Mouse (Mus musculus) layer of hippocampus, adult 18-20 months (tissue): ENCODE measurements around the gene Alkbh6. TPM values are rescaled to one million over a fixed set of nuclear protein-coding genes. Genes with fewer than 3 reads are reported as not detected.
A peak's percentile ranks its signal among the peaks of the same experiment; 100 is the strongest.

Experiments
- DNase-seq, 2 experiments: peaks; one replicate each; pipeline ENCODE4 v3.0.0; 2022; ENCODE audit warnings: low spot score in 2 of 2
- long read RNA-seq: library from polyadenylated mRNA; stranded (forward); transcript quantifications from one replicate; pipeline ENCODE4 v2.0.0, GENCODE M21; 2021
- total RNA-seq, 2 experiments: library from RNA; stranded (reverse); gene quantifications; 2 replicates each; pipeline ENCODE4 v1.2.3; 2021

Gene Alkbh6
- total RNA-seq, result 10 to 100 TPM; 55.2 to 63.0 TPM
- long read RNA-seq, transcript Alkbh6-202 (6 exons, 1,112 nt), result minor isoform, 18 of 51 reads
- long read RNA-seq, transcript Alkbh6-201 (7 exons, 982 nt), result major isoform, 24 of 51 reads
- long read RNA-seq, partial matches to known transcripts, result 1 of 51 reads
- long read RNA-seq, other reads (novel, unspliced or antisense), result 8 of 51 reads

DNA sequence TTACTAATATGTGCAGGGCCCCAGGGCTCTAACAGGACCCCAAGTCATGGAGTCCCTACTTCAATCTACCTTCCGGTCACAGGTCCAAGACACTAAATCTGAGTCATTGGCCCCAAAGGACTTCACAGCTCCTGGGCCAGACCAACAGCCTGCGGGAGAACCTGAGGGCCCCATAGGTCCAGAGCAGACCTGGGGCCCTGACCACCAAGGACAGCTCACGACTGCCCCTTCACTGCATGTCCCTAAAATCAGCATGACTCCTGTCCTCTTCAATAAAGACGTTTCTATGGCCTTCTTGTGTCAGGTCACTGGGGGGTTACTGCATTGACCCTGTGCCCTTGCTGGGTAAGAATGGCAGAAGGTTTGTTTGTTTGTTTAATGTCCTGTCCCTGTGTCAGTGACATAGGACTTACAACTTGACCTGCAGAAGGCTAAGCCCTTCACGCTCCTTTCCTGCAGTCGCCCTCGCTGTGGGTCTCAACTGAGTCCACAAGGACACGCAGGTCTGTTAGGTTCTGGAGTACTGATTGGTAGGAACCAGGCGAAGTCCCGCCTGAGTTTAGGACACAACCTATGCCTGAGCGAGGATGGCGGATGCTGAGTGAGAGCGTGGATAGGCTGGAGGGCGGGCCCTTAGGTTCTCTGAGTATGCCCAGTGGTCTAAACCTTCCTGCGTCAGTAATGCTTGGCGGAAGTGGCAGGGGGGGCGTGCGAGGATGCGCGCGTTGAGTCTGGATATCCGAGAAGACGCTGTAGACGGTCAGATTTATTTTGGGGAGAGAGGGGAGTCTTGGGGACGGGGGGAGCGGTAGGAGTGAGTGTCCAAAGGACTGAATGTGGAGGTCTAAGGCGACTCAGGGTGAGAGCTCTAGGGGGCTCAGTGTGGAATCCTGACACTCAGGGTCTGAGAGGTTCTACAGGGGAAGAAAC lies at the start of gene Alkbh6:
Gene Alkbh6, plus strand, starts transcription at position 642 of the 930 bp plus-strand sequence.
- DNase-seq, result peak; percentile 96 to 97

DNA sequence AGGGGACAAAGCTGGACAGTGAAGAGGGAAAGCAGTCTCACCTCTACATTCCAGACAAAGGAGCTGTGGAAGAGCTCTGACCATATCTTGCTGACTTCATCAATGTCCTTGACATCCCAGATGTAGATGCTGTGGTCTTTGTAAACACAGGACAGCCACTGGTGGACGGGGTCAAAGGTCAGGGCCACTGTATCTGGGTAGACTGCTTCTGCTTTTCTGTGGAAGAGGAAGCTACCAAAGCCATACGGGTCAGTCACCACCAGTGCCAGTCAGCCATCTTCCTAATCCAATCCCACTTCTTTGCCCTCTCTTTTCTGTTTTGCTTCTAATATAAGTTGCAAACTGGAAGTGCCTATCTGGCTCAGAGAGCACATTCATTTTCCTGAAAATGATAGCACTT lies 43.5 kb upstream of the Alkbh6 start:
- DNase-seq, result no peak

DNA sequence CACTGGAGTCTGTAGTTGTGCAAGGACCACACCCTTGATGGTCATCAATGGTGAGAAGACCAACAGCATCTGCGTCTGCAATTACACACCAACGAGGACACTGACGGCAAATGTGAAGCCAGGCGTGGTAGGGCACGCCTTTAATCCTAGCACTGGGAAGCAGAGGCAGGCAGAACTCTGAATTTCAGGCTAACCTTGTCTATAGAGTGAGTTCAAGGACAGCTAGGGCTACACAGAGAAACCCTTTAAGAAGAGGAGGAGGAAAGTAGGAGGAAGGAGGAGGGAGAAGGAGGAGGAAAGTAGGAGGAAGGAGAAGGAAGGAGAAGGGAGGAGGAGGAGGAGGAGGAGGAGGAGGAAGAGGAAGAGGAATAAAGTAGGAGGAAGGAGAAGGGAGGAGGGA lies 43.0 kb upstream of the Alkbh6 start:
- DNase-seq, result no peak

DNA sequence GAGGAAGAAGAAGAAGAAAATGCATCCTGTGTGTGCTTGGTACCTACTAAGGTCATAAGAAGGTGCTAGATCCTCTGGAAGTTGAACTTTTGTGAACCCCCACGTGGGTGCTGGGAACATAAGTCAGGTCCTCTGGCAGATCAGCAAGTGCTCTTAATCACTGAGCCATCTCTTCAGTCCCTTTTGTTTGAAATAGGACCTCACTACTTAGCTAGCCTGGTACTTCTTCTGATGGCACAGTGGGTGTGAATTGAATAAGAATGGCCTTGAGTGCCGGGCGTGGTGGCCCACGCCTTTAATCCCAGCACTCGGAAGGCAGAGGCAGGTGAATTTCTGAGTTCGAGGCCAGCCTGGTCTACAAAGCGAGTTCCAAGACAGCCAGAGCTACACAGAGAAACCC lies 42.6 kb upstream of the Alkbh6 start:
- no peak for DNase-seq

DNA sequence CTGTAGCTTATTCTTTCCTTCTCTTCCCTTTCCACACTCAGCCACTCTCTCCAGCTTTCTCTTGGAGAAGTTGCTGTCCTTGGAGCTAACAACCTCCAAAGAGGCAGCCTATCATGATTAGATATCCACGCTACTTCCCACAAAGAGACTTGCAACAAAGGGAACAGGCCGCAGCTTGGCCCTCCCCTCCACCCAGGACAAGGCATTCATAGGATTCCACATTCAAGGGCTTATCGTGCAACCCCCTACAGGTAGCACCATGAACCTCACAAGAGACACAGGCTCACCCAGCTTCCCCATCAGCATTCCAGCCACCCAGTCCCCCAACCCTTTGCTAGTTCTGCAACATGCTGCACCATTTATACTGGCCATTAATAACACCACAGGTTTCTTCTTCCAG lies 41.7 kb upstream of the Alkbh6 start:
- no peak for DNase-seq

DNA sequence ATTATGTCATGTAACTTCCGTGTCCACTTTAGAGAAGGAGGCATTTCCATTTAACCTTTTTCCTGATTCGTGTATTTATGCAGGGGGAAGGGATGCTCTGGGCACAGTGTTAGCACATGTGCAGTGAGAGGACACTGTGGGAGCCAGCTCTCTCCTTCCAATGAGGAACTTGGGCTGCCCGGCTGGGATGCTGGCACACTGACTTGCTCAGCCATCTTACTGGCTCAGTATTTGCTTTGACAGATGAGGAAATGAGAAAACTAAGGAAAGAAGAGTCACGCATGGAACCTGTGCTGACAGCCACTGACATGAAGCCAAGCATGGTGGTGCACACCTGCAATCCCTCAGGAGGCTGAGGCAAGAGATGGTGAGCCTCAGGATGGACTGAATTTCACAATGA lies 38.9 kb upstream of the Alkbh6 start:
- no peak for DNase-seq

DNA sequence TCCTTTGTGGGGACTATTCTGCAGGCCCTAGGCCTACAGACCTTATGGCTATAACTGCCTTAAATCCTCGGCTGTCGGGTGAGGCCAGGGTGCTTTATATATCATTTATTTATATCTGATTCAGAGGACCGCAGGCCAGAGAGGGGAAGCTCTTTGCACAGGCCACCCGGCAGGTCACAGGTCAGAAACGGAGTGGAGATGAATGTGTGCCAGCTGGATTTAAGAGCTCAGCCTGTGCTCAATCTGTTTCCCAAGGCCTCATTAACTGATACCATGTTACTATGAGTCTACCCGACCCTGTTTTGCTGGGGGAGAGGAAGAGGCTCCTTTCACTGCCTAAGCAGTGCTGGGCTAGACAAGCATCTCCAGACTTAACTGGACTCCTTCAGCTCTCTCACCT lies 34.1 kb upstream of the Alkbh6 start:
- no peak for DNase-seq

DNA sequence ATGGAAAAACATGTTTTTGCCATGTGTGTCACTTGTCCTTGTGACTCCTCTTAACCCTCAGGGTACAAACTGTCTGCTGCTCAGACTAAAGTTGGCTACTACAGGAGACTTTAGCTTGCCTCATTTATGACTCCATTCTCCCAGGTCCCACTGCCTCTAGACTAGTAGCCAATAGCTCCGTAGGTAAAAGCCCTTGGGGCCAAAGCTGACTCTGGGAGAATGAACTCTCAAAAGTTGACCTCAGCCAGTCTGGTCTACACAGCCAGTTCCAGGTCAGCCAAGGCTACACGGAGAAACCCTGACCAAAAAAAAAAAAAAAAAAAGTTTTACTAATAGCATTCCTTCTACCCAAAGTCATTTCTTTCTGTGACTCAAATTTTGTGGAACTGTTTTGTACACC lies 29.6 kb upstream of the Alkbh6 start:
- no peak for DNase-seq

DNA sequence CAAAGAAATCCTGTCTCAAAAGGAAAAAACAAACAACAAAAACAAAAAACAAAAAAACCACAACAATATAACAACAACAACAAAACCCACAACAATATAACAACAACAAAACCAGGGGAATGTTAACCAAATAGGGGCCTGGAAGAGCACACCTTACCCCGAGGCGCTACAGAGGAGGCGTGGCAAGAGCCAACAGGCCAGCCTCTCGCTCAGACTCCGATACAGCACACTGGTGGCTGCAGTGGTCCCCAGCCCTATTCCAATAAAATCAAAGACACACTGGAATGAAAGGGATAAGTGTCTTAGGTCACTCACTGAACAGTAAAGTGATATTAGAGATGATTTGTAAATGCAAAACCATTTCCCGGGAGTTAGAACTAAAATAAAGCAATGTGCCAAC lies 29.0 kb upstream of the Alkbh6 start:
- no peak for DNase-seq

DNA sequence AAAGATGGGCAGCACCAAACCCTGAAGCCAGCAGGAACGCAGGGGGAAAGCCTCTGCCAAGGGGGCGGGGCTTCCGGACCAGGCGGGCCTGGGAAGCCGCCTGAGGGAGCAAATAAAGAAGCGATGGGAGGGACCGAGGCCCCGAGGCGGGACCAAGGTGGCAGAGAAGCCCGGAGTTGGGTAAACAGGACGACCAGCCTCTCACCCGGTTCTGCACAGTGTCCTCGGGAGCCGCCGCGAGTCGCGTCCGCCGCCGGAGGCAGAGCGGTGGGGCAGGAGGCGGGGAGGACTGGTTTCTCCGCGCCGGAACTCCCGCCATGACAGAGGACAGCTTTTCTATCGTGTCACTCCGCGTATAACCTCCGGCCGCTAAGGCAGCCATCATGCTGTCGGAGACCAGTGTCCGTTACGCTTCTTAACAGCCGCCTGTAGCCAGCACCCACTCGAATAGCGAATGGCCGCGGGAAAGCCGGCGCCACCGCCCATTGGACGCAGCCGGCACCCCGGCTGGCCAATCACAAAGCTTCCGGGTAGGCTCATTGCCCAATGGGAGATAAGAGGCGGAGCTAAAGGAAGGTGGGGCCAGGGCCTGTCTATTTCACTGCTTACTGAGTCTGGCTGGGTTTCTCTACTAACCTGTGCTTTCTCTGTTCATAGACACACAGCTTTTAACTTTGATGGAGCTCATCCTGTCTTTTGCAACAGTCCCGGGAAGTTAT lies 28.4 kb upstream of the Alkbh6 start, which contains the start of the genes Thap8 and Wdr62:
Gene Thap8, plus strand, starts transcription at position 144 of the 719 bp plus-strand sequence.
Gene Wdr62, minus strand, starts transcription at position 469 of the 719 bp plus-strand sequence.
- peak; percentile 78 to 94 for DNase-seq

DNA sequence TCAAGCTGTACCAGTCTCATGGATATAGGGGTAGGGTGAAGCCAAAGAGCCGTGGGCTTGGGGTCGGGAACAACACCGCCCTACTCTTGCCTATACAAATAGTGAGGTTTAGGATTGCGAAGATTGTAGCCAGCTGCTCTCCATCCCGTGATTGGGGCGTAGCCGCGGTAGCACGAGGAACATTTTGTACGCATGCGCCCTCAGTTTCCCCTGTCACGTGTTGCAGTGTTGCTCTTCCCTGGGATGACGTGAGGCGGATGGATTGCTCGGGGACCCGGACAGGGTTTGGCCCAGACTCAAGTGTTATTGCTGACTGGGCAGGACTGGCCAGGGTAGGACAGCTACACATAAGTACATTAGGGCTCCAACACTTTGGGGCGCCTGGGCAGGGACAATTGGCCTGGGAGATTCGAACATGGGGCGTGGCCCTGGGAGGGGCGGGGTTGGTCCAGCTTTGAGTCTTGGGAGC lies 27.8 kb upstream of the Alkbh6 start:
- DNase-seq, result peak; percentile 81 to 90

DNA sequence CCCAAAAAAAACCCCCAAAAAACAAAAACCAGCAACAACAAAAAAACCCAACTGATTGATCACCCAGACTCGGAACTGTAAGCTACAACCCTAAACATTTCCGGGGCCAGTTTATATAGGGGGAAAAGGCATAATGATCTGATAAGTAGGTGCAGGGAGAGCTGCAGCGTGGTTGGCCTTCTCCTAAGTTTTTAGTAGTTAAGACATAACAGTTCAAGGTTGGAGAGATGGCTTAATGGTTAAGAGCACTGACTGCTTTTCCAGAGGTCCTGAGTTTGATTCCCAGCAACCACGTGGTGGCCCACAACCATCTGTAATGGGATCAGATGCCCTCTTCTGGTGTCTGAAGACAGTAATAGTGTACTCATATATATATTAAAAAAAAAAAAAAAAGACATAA lies 27.0 kb upstream of the Alkbh6 start:
- no peak for DNase-seq

DNA sequence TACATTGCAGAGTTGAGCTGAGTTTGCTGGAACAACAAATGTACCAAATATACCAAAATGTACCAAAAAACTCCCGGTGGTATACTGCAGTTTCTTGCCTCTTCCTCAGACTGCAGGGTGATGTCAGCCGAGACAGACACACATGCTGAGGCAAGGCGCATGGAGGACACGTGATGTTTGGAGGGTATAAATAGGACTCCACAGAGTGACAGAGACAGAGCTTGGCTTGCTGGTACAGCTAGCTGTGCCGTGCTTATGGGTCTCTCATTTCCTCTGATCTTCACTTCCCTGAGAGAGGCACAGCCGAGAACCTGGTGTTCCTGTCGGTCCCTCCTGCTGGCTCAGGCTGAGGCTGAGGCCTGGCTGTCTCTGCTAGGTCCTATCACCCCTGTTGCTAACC lies 25.8 kb upstream of the Alkbh6 start:
- no peak for DNase-seq

DNA sequence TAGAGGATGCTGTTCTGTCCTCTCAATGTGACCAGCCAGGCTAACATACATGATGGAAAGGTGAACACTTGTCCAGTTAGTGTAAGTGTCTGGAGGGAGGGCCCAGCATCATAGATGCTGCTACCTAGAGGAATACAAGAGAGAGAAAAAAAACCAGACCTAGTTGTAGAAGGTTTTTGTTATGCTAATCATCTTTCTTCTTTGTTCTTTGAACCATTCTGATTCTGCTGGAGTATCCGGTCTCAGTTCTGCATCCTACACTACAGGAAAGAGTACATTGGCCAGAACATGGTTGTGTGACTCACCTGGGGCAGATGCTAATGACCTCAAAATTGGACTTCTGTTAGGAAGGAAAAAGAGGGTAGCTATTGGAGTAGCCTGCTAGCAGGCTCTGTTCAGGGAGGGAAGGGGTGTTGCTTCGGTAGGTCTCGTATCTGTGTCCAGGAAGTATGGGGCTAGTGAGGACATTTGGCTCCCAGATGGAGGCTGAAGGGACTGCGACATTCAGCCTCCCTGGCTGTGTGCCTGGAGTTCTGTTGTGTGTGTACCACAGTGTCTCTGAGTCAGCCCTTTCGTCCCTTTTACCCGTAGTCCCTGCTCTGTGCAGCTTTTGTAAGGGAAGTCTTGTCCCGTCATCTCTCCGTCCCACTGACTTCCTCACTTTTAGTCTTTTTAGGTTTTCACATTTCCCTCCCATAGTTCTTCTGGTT lies 21.7 kb upstream of the Alkbh6 start:
- DNase-seq, result no peak

DNA sequence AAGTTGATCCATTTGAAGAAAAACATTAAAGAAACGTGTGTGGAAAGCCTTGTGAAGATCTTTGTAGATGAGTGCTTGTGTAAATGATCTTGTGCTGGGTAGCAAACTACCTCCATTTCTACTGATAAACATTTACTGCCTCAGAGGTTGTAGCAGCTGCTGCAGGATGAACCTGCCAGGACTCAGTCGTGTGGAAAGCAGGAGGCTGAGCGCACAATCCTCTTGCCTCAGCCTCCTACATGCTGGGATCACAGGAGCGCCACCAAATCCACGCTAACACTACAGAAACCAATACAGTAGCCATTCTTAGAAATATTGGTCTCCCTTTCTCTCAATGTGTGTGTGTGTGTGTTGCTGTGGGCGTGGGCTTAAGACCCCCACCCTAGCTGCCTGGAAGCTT lies 20.5 kb upstream of the Alkbh6 start:
- no peak for DNase-seq

DNA sequence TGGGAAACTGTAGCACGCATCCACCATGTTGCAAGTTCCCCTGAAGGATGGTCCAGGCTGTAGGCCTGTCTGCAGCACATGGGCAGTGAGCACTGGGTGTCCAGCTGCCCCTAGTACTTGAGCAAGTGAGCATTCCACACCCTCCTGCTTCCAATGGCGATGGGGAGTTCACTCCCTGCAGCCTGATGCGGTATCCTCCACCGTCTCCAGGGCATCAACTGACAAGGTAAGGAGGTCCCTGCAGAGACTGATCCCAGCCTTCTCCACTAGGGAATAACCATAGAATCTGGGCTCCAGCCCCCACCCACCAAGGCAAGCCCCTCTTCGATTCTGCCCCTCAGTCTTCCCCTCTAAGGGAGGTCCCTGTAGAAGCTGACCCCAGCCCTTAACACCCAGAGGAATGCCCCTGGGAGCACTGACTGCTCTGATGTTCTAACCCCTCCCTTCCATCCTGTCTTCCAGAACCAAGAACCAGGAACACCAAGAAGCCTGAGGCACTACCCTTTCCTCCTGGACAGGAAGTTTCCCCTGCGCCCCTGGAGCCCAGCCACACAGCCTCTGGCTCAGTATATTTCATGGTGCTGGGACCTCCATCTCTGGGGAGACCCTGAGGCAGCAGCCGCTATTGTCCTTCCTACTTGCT lies 19.3 kb upstream of the Alkbh6 start:
- no peak for DNase-seq

DNA sequence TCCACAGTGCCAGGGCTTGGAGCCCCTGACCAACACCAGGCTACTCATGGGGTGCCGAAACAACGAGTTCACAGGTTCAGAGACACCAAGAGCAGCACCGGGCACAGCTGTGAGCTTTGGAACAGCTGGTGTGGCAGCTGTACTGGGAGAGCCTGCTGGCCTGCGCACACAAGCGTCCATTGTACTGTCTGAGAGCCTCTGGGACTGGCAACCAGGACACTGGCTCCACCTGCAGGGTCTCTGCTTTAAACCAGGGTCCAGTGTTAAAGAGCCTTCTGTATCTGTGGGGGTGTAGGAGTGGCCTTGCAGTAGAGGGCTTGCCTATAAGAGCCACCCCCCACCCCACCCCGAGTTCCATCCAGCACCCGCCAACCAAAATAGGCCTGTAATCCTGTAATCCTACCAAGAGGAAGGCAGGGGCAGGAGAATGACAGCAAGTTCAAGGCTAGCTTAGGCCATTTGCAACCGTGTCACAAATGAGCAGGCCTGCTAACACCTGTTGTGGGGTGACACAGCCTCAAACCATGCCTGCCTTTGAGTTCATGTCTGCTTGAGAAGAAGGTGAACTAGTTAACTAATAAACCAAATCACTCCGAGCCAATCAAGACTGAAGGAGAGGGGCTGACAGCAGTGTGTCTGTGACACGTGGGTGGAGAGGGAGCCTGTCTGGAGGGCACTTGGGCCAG lies 18.7 kb upstream of the Alkbh6 start:
- DNase-seq, result no peak

DNA sequence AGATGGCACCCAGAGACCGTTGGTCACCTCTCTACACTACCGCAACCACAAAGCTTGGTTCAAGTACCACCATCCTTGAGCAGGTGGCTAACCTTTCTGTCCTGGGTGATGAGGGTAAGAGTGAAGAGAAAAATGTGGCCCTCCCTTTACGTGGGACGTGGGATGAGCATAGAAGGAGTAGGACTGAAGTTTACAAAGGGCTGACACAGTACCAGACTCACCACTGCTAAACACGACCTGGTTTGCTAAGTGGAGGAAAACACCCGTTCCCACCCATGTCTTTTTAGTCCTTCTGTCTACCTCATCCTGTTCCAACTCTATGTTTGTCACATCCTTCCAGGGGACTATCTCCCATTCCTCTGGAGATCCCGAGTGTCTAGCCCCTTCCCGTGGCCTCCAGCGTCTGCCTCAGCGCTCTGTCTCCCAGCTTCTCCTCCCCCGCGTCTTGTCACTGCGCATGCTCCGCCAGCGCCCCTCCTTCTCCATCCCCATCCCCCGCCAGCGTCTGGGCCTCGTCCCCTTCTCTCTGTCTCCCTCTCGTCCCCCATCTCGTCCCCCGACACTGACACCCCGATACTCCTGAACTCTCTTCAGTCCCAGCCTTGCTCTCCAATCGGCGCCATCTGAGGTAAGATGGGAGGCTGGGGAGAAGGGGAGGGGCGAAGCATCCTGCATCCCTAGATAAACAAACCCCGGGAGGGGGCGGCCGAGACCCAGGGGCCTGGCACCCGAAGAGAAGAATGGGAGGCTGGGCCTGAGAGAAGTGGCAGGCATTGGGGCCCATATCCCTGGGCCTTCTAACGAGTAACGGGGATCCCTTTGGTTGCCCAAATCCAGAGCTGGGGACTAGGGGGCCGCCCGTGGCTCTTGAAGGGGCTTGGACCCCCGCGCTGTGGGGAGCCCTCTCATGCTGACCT lies 17.0 kb upstream of the Alkbh6 start, which contains the start of gene Clip3:
Gene Clip3, plus strand, starts transcription at position 514 of the 917 bp plus-strand sequence.
- DNase-seq, result peak; percentile 91 to 95

DNA sequence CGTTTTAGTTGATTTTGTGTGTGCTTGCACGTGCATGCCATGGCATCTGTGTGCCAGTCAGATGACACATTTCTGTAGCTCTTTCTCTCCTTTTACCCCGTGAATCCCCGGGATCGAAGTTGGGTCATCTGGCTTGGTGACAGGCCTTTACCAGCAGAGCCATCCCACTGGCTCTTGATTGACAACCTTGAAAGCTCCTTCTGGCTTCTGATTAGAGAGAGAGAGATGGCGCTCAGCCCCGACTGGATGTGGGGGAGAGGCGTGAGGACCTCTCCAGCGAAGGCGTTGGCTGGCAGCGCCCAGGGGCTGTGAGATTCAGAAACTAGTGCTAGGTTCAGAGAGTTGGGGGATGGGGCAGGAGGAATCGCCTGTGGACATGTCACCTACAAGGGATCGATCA lies 14.7 kb upstream of the Alkbh6 start:
- DNase-seq, result peak in 1 of 2 experiments; percentile 52
